Mouse (Mus musculus): ENCODE measurements around the gene Syngr3. TPM values are rescaled to one million over a fixed set of nuclear protein-coding genes. Genes with fewer than 3 reads are reported as not detected.

Gene Syngr3
- polyA plus RNA-seq, 1 experiment from 2014 or later, result 115 TPM

DNA sequence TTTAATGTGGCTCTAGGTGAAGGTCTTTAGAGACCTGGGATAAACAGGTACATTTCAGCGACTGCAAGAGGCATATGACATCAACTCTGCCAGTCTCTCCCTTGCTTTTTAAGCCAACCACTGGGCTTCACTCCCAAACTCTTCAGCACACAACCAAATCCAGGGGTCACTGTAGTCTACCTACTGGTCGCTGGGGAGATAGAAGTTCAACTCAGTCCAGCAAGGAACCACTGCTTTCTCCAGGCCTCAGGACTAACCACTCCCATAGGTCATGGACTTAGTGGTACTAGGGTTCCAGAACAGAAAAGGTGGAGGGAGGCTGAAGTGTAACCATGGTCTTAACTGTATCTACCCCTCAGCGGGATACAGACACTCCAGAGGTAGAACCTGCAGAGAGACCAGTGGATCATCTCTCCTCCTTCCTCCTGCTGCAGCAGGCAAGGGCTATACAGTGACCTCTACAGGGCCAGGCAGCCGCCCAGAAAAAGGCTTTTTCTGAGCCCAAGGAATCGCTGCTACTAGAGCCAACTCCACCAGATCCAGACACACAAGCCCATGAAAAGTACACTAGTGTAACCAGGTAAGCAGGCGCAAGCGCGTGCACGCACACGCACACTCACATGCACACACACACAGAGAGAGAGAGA, 40.9 kb downstream of the Syngr3 start:
- no peak for ATAC-seq (ENCODE audit: low FRiP score)
- no peaks in the 10 kb centered on the region for H3K9me3 ChIP-seq
- H3K4me3 ChIP-seq, result peak overlapping the region; percentile 72
- peak overlapping the region; percentile 15; the same call in 1 of the 2 replicates for H3K27ac ChIP-seq
- peaks cover 57% of the 10 kb centered on the region for H3K27me3 ChIP-seq
- H3K36me3 ChIP-seq, result no peaks in the 10 kb centered on the region
- WGBS, result 72% methylated on average over 10 of the region's 10 CpGs
- H3K4me1 ChIP-seq (replicated peaks), result peaks cover 37% of the 10 kb centered on the region
- H3K9ac ChIP-seq, result peak overlapping the region; percentile 90; the same call in 1 of the 2 replicates
- peak overlapping the region; percentile 96 for H3K4me2 ChIP-seq

DNA sequence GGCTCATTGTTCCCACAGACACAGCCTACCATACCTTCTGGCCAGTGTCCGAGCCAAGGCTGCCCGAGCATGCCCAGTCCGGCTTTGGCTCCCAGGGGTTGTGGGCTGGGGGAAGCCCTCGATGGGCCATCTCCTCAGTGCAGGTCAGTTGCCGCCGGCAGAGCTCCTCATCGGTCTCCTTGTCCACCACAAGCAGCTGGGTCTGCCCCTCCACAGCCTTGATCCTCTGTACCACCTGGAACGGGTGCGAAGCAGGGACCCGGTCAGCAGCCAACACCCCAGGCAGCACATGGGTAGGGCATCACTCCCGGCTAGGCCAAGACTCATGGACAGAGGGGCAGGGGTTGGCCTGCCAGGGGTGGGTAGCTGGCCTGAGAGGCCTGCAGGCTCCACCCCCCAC, 42.3 kb downstream of the Syngr3 start:
- Histone ChIP-seq H3K9ac (0 out of 2 replicates have a peak overlapping the region, but pooled peaks have one; percentile 0), H3K36me3 (no peaks in the 10 kb centered on the region), H3K4me3 (no peak overlapping the region), H3K4me1 (replicated peaks) (peaks cover 35% of the 10 kb centered on the region), H3K9me3 (no peaks in the 10 kb centered on the region), H3K4me2 (no peak overlapping the region), H3K27ac (0 out of 2 replicates have a peak overlapping the region, but pooled peaks have one; percentile 14), H3K27me3 (peaks cover 49% of the 10 kb centered on the region)
- ATAC-seq (ENCODE audit: low FRiP score), result no peak
- 80% methylated on average over 11 of the region's 11 CpGs for WGBS

DNA sequence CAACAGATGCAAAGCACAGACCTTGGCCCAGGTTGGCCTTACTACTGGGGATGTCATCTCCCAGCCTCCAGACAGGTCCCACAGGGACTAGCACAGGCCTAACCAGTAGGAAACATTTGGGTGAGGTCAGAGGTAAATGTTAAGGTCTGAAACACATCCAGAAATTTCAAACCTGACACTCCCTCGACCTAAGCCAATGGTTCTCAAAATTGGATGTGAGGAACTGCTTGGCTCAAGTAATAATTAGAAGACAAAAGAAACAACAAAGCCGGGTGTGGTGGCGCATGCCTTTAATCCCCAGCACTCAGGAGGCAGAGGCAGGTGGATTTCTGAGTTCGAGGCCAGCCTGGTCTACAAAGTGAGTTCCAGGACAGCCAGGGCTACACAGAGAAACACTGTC, 43.4 kb downstream of the Syngr3 start:
- WGBS, result 87% methylated on average over 4 of the region's 4 CpGs
- no peaks in the 10 kb centered on the region for H3K9me3 ChIP-seq

DNA sequence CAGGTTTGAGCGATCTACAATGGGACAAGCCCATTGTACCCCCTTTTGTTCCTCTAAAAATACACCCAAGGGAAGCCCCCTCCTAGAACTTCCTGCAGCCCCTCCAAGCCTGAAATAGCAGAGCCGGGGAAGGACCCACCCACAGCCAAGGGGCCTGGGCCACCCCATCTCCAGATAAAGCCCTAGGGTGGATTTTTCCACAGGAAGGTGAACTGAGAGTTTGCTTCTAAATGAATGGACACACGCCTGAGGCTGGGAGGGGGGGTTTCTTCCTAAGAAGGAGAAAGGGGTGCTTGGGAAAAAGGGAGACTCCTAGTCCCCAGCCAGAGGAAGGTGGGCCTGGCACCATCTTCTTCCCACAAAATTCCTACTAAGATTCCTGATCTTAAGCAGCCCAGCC, 43.8 kb downstream of the Syngr3 start:
- Histone ChIP-seq H3K4me3 (no peak overlapping the region), H3K27me3 (peaks cover 34% of the 10 kb centered on the region), H3K9me3 (no peaks in the 10 kb centered on the region), H3K36me3 (0 out of 2 replicates have a peak, but pooled peaks cover under 1% of the 10 kb centered on the region), H3K9ac (no peak overlapping the region), H3K4me1 (replicated peaks) (peaks cover 35% of the 10 kb centered on the region), H3K27ac (peak overlapping the region; percentile 71; the same call in 1 of the 2 replicates), H3K4me2 (no peak overlapping the region)
- 88% methylated on average over 3 of the region's 3 CpGs for WGBS
- ATAC-seq (ENCODE audit: low FRiP score), result no peak

More for the DNA sequence above, 43.4 kb downstream of the Syngr3 start:
- Histone ChIP-seq H3K4me3 (no peak overlapping the region), H3K4me2 (no peak overlapping the region), H3K36me3 (no peaks in the 10 kb centered on the region), H3K27me3 (peaks cover 38% of the 10 kb centered on the region), H3K9ac (no peak overlapping the region), H3K27ac (no peak overlapping the region), H3K4me1 (replicated peaks) (peaks cover 35% of the 10 kb centered on the region)
- ATAC-seq (ENCODE audit: low FRiP score), result no peak

DNA sequence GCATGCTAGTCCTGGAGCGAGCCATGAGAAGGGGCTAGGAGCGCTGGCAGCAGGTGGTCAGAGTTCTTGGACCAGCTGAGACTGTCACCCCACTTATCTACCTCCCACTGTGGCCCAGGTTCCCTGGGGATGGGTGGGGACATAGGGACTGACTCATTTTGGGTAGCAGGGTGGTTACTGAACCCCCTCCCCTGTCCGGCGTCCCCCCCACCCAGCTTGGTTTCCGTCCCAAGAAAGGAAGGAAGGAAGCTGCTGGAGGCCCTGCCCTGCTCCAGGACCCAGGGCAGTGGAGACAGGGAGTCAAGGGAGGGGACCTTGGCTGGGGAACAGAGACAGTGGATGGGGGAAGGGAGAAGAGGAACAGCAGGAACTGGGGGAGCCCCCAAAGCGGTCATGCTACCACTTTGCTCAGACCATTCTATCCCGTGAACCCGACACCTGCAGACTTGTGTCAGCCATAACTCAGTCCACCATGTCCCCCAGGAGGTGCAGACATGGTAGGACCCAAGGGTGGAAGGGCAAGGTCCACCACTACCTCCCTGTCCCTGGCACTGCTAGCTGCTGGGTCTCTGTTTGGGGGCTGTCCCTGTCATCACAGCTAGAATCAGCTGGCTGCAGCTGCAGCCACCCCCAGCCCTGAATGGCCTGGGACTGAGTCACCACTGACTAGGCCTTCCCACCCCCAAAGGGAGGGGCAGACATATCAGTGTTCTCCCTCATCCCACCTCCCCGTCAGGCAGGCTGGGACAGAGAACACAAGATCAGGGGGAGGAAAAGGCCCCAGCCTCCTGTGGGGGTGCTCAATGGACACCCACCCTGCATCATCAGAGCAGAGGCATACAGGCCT, 44.7 kb downstream of the Syngr3 start:
- no peak for ATAC-seq (ENCODE audit: low FRiP score)
- no peak overlapping the region for H3K4me2 ChIP-seq
- peaks cover 30% of the 10 kb centered on the region for H3K4me1 ChIP-seq (replicated peaks)
- H3K9ac ChIP-seq, result peak overlapping the region; percentile 43; the same call in 1 of the 2 replicates
- H3K9me3 ChIP-seq, result no peaks in the 10 kb centered on the region
- no peak overlapping the region for H3K4me3 ChIP-seq
- H3K27me3 ChIP-seq, result peaks cover 26% of the 10 kb centered on the region
- peak overlapping the region; percentile 71 for H3K27ac ChIP-seq
- 81% methylated on average over 7 of the region's 9 CpGs for WGBS
- peaks cover 8% of the 10 kb centered on the region for H3K36me3 ChIP-seq

DNA sequence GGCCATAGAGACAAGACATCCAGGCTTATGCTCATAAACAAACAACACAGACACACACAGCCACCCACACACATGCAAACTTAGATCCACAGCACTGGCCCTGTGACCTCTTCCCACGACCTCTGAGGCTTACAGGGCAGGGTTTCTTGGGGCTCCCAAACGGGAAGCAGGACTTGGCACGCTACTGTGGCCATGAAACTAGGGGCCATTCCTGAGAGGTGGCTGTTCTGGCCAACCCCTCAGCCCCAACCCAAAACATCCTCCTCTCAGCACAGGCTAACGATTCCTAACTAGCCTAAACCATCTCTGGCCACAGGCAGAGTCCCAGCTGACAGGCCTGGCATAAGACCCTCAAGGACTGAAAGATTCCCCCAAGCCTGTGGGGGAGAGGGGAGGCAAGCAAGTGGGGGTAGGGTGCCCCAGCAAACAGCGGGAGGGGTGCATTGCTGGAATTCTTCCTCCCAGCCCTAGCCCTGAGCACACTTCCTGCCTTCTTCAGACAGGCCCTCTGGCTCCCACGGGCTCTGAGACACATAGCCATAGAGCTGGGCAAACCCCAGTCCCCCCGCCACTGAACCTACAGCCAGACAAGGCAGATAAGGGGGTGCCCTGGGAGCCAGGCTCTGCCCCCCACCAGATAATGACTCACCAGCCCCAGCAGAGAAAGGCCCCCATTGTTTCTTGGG, 45.6 kb downstream of the Syngr3 start:
- H3K9ac ChIP-seq, result peak overlapping the region; percentile 43; the same call in 1 of the 2 replicates
- WGBS, result 58% methylated on average over 7 of the region's 7 CpGs
- peaks cover 12% of the 10 kb centered on the region for H3K36me3 ChIP-seq
- no peak overlapping the region for H3K4me3 ChIP-seq
- ATAC-seq (ENCODE audit: low FRiP score), result no peak
- H3K4me2 ChIP-seq, result no peak overlapping the region
- H3K9me3 ChIP-seq, result no peaks in the 10 kb centered on the region
- H3K27ac ChIP-seq, result peak overlapping the region; percentile 71
- peaks cover 19% of the 10 kb centered on the region for H3K27me3 ChIP-seq
- peaks cover 20% of the 10 kb centered on the region for H3K4me1 ChIP-seq (replicated peaks)

DNA sequence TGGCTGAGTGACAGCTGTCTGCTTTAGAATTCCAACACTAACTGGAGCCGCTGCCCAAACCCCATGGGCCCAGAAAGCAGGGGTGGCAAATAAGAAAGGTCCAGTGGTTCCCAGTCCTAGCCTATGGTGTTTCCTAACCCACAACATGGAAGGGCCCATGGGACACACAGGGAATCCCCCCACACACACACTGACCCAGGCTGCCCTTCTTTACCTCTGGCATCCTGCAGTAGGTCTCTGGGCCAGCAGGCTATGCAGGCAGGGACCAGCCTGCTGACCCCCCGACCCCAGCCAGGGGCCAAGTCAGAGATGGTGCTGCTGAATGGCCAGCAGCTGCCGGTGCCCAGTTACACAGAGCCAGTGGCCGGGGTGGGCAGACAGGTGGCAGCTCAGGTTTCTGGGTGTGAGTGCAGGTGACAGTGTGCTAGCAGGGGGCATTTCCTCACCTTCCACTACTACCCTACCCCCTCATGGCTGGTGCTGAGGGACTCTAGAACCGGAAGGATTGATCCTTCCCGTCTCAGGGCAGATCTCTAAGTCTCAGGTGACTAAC, 46.9 kb downstream of the Syngr3 start:
- Histone ChIP-seq H3K4me1 (replicated peaks) (peaks cover 13% of the 10 kb centered on the region; the same call in 1 of the 2 replicates), H3K36me3 (peaks cover 20% of the 10 kb centered on the region), H3K27ac (no peak overlapping the region), H3K4me2 (no peak overlapping the region), H3K27me3 (peaks cover 6% of the 10 kb centered on the region; the same call in 1 of the 2 replicates), H3K4me3 (no peak overlapping the region), H3K9me3 (no peaks in the 10 kb centered on the region), H3K9ac (peak overlapping the region; percentile 35; the same call in 1 of the 2 replicates)
- 86% methylated on average over 6 of the region's 6 CpGs for WGBS
- no peak for ATAC-seq (ENCODE audit: low FRiP score)

DNA sequence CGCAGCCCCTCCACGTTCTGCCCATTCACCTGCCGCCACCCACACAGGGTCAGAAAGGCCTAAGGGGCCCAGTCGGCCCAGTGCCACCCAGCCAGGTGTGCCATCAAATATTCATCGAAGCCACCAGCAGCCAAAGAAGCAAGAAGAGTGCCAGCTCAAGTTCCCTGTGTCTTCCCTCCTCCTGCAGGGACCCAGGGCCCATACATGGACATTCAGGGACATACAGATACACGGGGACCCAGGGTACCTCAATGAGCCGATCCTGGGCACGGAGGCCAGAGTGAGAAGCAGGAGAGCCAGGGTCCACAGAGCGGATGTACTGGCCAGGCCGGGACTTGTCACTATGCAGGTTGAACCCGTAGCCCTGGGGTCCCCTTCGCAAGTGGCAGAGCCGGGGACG, 47.8 kb downstream of the Syngr3 start:
- no peak overlapping the region for H3K4me3 ChIP-seq
- no peak overlapping the region for H3K9ac ChIP-seq
- peaks cover 20% of the 10 kb centered on the region for H3K36me3 ChIP-seq
- ATAC-seq (ENCODE audit: low FRiP score), result no peak
- H3K27me3 ChIP-seq, result no peaks in the 10 kb centered on the region
- 90% methylated on average over 14 of the region's 14 CpGs for WGBS
- H3K27ac ChIP-seq, result no peak overlapping the region
- no peak overlapping the region for H3K4me2 ChIP-seq
- H3K9me3 ChIP-seq, result no peaks in the 10 kb centered on the region
- peaks cover 10% of the 10 kb centered on the region; the same call in 1 of the 2 replicates for H3K4me1 ChIP-seq (replicated peaks)

DNA sequence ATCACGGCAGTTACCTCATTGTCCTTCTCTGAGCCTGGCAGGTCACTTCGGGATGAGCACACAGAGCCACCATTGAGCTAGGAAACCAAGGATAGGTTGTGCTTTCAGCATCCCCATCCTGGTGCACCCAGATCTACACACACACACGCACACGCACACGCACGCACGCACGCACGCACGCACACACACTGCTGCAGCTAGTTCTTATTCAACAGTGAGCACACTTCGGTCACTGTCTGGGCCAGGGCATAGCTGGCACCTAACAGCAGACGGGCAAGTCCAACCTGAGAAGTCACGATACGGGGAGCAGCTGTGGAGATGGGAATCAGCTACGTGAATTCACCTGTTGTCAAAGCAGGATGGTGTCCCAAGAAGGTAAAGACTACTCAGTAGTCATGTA, 49.2 kb downstream of the Syngr3 start:
- WGBS, result 93% methylated on average over 15 of the region's 15 CpGs
- Histone ChIP-seq H3K4me1 (replicated peaks) (peaks cover 10% of the 10 kb centered on the region; the same call in 1 of the 2 replicates), H3K36me3 (peaks cover 20% of the 10 kb centered on the region), H3K4me2 (no peak overlapping the region), H3K9me3 (no peaks in the 10 kb centered on the region), H3K27me3 (no peaks in the 10 kb centered on the region), H3K27ac (no peak overlapping the region), H3K4me3 (no peak overlapping the region), H3K9ac (no peak overlapping the region)
- ATAC-seq (ENCODE audit: low FRiP score), result no peak

DNA sequence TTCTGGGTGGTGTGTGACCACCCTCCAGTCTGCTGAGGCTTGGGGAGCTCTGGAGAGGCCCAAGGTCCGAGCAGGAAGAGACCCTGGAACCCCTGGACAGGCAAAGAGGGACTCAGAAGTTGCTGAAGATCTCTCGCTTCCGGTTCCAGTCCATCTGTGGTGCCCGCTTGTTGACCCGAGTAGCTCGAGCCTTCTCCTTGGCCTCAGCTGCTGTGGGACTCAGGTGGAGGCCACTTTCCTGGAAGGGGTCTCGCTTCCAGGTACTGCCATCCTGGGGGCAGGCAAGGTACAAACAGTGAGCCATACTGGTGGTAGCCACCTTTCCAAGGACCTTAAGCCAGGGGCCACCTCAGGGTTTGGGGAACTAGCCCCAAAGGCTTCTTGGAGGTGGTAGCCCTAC, 49.6 kb downstream of the Syngr3 start:
- no peaks in the 10 kb centered on the region for H3K9me3 ChIP-seq
- 0 out of 2 replicates have a peak overlapping the region, but pooled peaks have one; percentile 23 for H3K27ac ChIP-seq
- H3K36me3 ChIP-seq, result peaks cover 20% of the 10 kb centered on the region
- 84% methylated on average over 7 of the region's 7 CpGs for WGBS
- peak overlapping the region; percentile 51; the same call in 1 of the 2 replicates for H3K9ac ChIP-seq
- no peak overlapping the region for H3K4me2 ChIP-seq
- no peaks in the 10 kb centered on the region for H3K27me3 ChIP-seq
- H3K4me1 ChIP-seq (replicated peaks), result peaks cover 10% of the 10 kb centered on the region; the same call in 1 of the 2 replicates
- ATAC-seq (ENCODE audit: low FRiP score), result no peak
- H3K4me3 ChIP-seq, result no peak overlapping the region

DNA sequence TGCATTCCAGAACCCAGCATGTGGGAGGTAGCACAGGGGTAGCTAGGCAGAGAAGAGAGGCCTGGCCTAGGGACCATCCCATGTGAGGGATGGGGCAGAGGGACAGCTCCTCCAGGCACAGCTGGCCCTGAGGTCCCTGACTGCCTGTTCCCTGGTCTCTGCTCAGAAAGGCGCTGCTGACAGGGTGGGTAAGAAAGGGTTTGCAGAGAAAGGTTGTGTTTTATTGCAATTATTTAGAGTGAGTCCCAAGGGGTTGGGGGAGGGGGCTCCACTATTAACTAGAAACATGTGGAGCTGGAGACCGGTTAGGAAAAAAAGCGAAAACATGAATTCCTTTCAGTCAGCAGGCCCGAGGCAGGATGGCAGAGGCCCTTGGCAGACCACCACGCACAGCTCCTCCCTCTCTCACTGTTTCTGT, 50.2 kb downstream of the Syngr3 start:
- H3K36me3 ChIP-seq, result peaks cover 20% of the 10 kb centered on the region
- 82% methylated on average over 5 of the region's 5 CpGs for WGBS
- H3K27ac ChIP-seq, result peak overlapping the region; percentile 67
- H3K9ac ChIP-seq, result peak overlapping the region; percentile 51
- ATAC-seq (ENCODE audit: low FRiP score), result no peak
- no peak overlapping the region for H3K4me2 ChIP-seq
- H3K4me1 ChIP-seq (replicated peaks), result peaks cover 8% of the 10 kb centered on the region; the same call in 1 of the 2 replicates
- no peaks in the 10 kb centered on the region for H3K27me3 ChIP-seq
- no peak overlapping the region for H3K4me3 ChIP-seq
- no peaks in the 10 kb centered on the region for H3K9me3 ChIP-seq
